Mouse (Mus musculus): Measurements from ENCODE around the gene 1700086D15Rik. TPM values are rescaled to one million over a fixed set of nuclear protein-coding genes. Genes with fewer than 3 reads are reported as not detected.

1700086D15Rik gene
- polyA plus RNA-seq, 1 experiment from 2014 or later = not detected

Other genes with a start within 250 kb of the 1700086D15Rik start
- 37.2 and 41.1 TPM in 2 replicates for gene Elac2, start 180.9 kb downstream of the 1700086D15Rik start, polyA plus RNA-seq (2016; fragmentation: Nextera tagmentation; extraction: Ambion mirVana)
- gene Arhgap44, start 3.1 kb upstream of the 1700086D15Rik start, polyA plus RNA-seq (2016; fragmentation: Nextera tagmentation; extraction: Ambion mirVana) = 3.5 and 3.8 TPM in 2 replicates
- 1.6 and 1.8 TPM in 2 replicates for gene Myocd, start 110.1 kb upstream of the 1700086D15Rik start, polyA plus RNA-seq (2016; fragmentation: Nextera tagmentation; extraction: Ambion mirVana)

Data from embryonic facial prominence, embryonic 10.5 days (tissue).